Mouse (Mus musculus) erythroblast, embryonic 14.5 days (primary cell): Measurements from ENCODE around the gene Exoc6b.

Experiments
- GATA1 ChIP-seq: IDR thresholded peaks from 2 replicates; pipeline ENCODE4 v1.6.1; 2012; ENCODE audit warnings: low read length, inconsistent platforms, mixed read lengths
- TAL1 ChIP-seq: IDR thresholded peaks from 3 replicates; pipeline ENCODE4 v1.6.1; 2012; ENCODE audit warnings: low read length, inconsistent platforms, mixed read lengths

DNA sequence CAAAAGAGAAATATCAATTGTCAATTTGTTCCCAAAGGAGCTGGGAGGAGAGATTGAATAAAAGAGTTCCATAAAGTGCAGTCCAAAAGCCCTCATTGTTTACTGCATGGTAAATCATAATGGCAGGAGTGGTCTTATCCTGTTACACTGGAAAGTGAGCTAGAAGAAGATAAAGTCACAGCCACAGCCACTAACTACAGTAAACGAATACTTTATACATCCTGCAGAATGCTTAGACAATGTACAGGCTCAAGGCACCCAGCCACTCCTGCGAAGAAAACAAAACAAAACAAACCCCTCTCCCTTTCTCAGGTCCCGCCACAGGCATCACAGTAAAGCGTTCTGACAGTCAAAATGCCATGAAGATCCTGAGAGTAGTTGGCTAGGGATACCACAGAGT, 375.5 kb downstream of the Exoc6b start:
- no peak for TF ChIP-seq GATA1
- no peak for TF ChIP-seq TAL1
